Mouse (Mus musculus) R1 (cell line): ENCODE measurements around the gene Ptprq.

Experiments
- DNase-seq: peaks from one replicate; pipeline ENCODE4 v3.0.0-alpha.2; 2018; ENCODE audit warnings: low read depth, low spot score

Gene Ptprq

DNA sequence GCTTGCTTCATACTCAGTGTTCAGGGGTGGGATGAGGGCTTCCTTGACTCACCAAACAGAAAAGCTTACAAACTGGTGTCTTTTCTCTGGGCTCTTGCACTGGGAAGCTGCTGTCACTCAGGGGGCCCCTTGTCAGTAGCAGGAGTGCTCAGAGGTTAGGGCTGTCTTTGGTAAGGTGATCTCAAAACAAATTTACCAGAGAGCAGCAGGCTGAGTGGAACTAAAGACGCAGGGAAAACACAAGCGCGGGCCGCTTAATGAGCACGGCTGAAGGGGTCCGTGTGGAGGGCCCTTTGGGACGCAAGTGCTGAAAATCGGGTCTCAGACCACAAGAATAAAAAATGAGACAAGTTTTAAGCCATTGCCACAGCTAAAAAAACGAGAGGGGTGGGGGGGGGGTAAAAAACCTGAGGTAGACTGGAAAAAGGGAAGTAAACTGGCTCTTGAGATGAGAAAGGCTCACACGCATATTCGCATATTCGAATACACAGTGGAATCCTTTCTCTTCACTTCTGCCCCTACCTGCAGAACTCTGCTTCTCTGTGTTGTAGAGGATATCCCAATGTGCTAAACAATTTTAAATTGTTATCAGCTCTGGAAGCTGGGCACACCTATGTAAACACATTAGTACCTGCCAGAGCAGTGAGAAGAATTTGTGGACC, 231.1 kb downstream of the Ptprq start:
- peak; percentile 33 for DNase-seq

DNA sequence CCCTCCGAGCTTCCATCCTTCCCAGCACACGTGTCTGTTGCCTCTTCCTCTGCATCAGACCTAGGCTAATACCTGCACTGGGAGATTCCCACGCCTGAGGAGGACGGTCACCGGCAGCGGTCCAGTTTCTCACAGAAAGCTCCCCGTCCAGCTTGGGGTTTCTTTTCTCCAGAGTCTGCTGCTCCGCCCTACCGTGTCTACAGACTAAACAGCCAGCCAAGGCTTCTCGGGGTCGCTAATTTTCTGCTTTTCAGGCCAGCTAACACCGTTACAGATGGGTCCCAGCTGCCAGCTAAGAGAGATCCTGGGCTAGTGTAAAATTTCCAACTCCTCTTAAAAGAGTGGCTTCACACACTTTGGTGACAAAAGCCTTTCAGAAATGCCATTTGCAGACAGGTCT, 233.1 kb downstream of the Ptprq start:
- DNase-seq, result no peak

DNA sequence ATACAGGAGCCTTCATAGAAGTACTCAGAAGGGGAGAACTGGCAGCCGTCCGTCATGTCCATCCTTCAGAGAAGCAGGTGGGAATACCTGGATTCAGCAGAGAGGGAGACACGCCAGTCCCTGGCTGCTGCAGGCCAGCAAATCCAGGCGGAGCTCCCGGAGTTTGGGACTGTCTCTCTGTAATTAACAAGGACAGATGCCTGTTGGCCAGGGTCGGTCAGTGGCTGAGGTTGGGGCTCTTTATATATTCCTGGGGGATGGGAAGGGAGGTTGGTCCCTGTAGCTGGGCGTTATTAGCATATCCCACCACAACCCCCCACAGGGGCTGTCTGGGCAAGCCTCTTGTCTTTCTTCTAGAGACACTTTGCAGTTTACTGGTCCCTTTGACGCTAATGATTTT, 234.0 kb downstream of the Ptprq start, which contains the start of gene Myf5:
Gene Myf5 (minus strand): TSS at position 265 of the 400 bp plus-strand sequence.
- no peak for DNase-seq

- no peak for DNase-seq
These were observed 235.8 kb downstream of the Ptprq start for GRCm38 (mm10) chr10:107484050-107484449.

DNA sequence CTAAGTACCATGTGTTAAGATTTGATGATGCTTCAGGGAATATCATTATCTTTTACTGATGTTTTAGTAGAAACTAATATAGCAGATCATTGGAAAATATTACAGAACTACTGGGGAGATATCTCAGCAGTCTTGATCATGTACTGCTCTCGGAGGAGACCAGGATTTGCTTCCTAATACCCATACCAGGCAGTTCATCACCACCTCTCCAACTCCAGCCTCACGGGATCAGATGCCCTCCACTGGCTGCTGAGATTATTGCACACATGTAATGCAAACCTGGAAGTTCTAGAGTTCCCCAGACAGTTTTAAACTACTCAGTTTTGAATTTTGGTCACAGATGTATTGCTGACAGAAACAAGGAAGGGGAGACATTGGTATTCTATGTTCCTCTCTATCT, 246.4 kb downstream of the Ptprq start:
- DNase-seq, result no peak

DNA sequence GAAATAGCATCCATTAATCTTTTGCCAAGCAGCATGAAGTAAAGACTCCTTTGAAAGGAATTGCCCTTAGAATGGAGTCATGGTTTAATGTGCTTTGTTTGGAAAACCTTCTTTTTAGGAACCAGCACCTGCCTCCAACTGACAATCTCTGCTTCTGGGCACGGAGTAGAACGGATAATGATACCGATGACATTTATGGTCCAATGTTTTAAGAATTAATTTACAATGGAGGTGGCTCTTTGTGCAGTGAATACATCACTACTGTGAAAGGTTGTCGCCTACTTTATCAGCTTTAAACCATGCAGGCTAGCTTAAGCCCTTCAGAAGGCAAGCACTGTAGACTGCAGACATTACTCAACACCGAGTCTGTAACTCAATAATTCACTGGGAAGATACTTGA, 248.1 kb downstream of the Ptprq start:
- no peak for DNase-seq

GRCm38 (mm10) chr10:107467819-107468218, 252.0 kb downstream of the Ptprq start:
- DNase-seq, result no peak
